Comparison of ENCODE assay signal across 8 mouse cellular contexts in the genomic region with DNA sequence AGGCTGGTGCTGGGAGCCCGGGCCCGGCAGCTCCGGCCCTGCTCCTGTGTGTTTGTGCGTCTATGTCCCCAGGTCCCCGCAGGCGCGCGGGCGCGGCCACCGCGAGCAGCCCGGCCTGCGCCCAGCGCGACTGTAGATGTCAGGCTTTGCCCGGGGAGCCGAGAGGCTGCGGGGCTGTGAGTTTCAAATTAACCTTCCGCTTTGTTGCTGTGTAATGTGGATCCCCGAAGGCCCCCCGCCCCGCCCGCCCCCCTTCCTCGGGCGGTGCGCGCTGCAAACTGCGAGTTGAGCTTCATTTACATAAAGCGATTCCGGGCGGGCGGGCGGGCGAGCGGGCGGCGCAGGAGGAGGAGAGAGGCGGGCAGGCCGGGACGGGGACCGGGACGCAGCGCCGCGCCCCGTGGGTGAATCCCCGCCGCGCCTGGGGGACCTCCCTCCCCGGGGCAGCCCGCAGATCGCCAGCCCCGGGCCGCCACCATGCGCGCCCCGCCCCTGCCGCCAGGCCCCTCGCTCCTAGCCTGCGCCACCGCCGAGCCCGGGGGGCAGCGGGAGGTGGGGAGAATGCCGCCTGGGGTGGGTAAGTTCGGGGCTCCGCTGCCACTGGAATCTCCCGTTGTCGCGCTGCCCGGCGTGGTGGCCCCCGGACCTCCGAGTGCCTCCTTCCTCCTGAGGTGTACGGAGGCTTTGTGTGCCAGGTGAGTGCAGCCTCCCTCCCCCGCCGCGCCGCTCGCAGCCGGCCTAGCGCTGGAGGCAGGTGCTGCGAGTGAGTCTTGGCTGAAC.
DNase-seq lines count a peak whose midpoint lies in the region; ATAC-seq and TF ChIP-seq lines count a peak whose summit lies in the region.

No protein-coding gene starts in this region.

- peak overlapping the region; percentile 92 for H3K4me2 ChIP-seq in hindbrain, embryonic 14.5 days (replicated peaks)
- H3K4me2 ChIP-seq in limb, embryonic 14.5 days (replicated peaks; ENCODE audit: low read depth, low read length, severe bottlenecking): peak overlapping the region; percentile 92
- H3K4me2 ChIP-seq in midbrain, embryonic 12.5 days (replicated peaks): peak overlapping the region; percentile 94
- peak overlapping the region; percentile 84 for H3K4me2 ChIP-seq in stomach, embryonic 16.5 days (ENCODE audit: low read depth, low read length)

- peaks cover 3% of the 10 kb centered on the region; the same call in 1 of the 2 replicates for H3K4me1 ChIP-seq in cerebellum, adult 2 months (ENCODE audit: control insufficient read depth, insufficient read depth, low read length)
- H3K4me1 ChIP-seq in hindbrain, embryonic 14.5 days (replicated peaks; ENCODE audit: control insufficient read depth, insufficient read depth, low read length): peaks cover 69% of the 10 kb centered on the region
- peaks cover 76% of the 10 kb centered on the region for H3K4me1 ChIP-seq in limb, embryonic 14.5 days (ENCODE audit: control insufficient read depth, insufficient read depth, low read length)
- H3K4me1 ChIP-seq in midbrain, embryonic 12.5 days: peaks cover 94% of the 10 kb centered on the region
- H3K4me1 ChIP-seq in stomach, embryonic 16.5 days (ENCODE audit: control insufficient read depth, insufficient read depth, low read length): peaks cover 73% of the 10 kb centered on the region

- H3K9me3 ChIP-seq in hindbrain, embryonic 14.5 days (ENCODE audit: control insufficient read depth, low read length): no peaks in the 10 kb centered on the region
- H3K9me3 ChIP-seq in limb, embryonic 14.5 days (ENCODE audit: control insufficient read depth, low read length): no peaks in the 10 kb centered on the region
- no peaks in the 10 kb centered on the region for H3K9me3 ChIP-seq in midbrain, embryonic 12.5 days
- H3K9me3 ChIP-seq in stomach, embryonic 16.5 days (replicated peaks; ENCODE audit: control insufficient read depth, low read length): no peaks in the 10 kb centered on the region

- ATAC-seq in hindbrain, embryonic 14.5 days (ENCODE audit: low FRiP score): peak; percentile 73
- ATAC-seq in limb, embryonic 14.5 days (ENCODE audit: low FRiP score, low read depth): peak; percentile 54
- peak; percentile 87 for ATAC-seq in midbrain, embryonic 12.5 days (ENCODE audit: low FRiP score, low read depth)
- ATAC-seq in stomach, embryonic 16.5 days (ENCODE audit: insufficient read depth, low FRiP score): peak; percentile 79

- DNase-seq in cerebellum, adult 2 months: peak; percentile 21 to 41
- DNase-seq in cerebellum, adult 8-10 months: no peak
- DNase-seq in adrenal gland, postnatal 36 days: peak; percentile 80 to 86
- peak; percentile 85 for DNase-seq in gastrocnemius, adult 2 months
- peak; percentile 73 for DNase-seq in hindbrain, embryonic 14.5 days (ENCODE audit: low spot score)
- DNase-seq in limb, embryonic 14.5 days (ENCODE audit: low spot score): no peak

- H3K36me3 ChIP-seq in hindbrain, embryonic 14.5 days (replicated peaks; ENCODE audit: control insufficient read depth, insufficient read depth): no peaks in the 10 kb centered on the region
- no peaks in the 10 kb centered on the region for H3K36me3 ChIP-seq in limb, embryonic 14.5 days (ENCODE audit: control insufficient read depth, insufficient read depth, low read length)
- no peaks in the 10 kb centered on the region for H3K36me3 ChIP-seq in midbrain, embryonic 12.5 days
- H3K36me3 ChIP-seq in stomach, embryonic 16.5 days (ENCODE audit: control insufficient read depth, insufficient read depth, low read length): no peaks in the 10 kb centered on the region

- no peak for TF ChIP-seq POLR2A in cerebellum, adult 2 months (IDR thresholded peaks at IDR 0.05; ENCODE audit: borderline replicate concordance, insufficient read depth, low read length)
- TF ChIP-seq POLR2A in limb, embryonic 14.5 days (IDR thresholded peaks at IDR 0.05; ENCODE audit: borderline replicate concordance, extremely low read depth, insufficient read depth, insufficient read length): no peak

- WGBS in cerebellum, adult 2 months: 1% methylated on average over 78 of the region's 84 CpGs
- WGBS in hindbrain, embryonic 14.5 days: 1% methylated on average over 42 of the region's 84 CpGs
- WGBS in limb, embryonic 14.5 days: under 1% methylated on average over 50 of the region's 84 CpGs
- WGBS in midbrain, embryonic 12.5 days: under 1% methylated on average over 51 of the region's 84 CpGs
- whole genome bisulfite sequencing in stomach, embryonic 16.5 days: under 1% methylated on average over 67 of the region's 84 CpGs

- H3K27me3 ChIP-seq in cerebellum, adult 2 months (ENCODE audit: control insufficient read depth, insufficient read depth, low read length): no peaks in the 10 kb centered on the region; the same call in 1 of the 2 replicates
- peaks cover 42% of the 10 kb centered on the region for H3K27me3 ChIP-seq in hindbrain, embryonic 14.5 days (ENCODE audit: control insufficient read depth, insufficient read depth, low read length)
- H3K27me3 ChIP-seq in limb, embryonic 14.5 days (ENCODE audit: control insufficient read depth, insufficient read depth, low read length): no peaks in the 10 kb centered on the region
- peaks cover 11% of the 10 kb centered on the region; the same call in 1 of the 2 replicates for H3K27me3 ChIP-seq in midbrain, embryonic 12.5 days
- no peaks in the 10 kb centered on the region for H3K27me3 ChIP-seq in stomach, embryonic 16.5 days (ENCODE audit: control insufficient read depth, insufficient read depth, low read length)

- intact Hi-C loops in gastrocnemius, adult 2 months (cut with DNase I): loop anchor here (5.0 to 10.0 kb wide), 4 partner anchors 42 to 197 kb away; no protein-coding TSS in a partner anchor

- TF ChIP-seq CTCF in cerebellum, adult 2 months (IDR thresholded peaks at IDR 0.05; ENCODE audit: borderline replicate concordance, insufficient read depth, low read depth, low read length): no peak
- TF ChIP-seq CTCF in gastrocnemius, adult 2 months (IDR thresholded peaks at IDR 0.05): peak; percentile 53

- H3K4me3 ChIP-seq in cerebellum, adult 2 months (replicated peaks; ENCODE audit: insufficient read depth, low read depth, low read length): peak overlapping the region; percentile 35
- peak overlapping the region; percentile 83 for H3K4me3 ChIP-seq in gastrocnemius, adult 2 months
- peak overlapping the region; percentile 75 for H3K4me3 ChIP-seq in hindbrain, embryonic 14.5 days (replicated peaks; ENCODE audit: low read length)
- peak overlapping the region; percentile 80 for H3K4me3 ChIP-seq in limb, embryonic 14.5 days (replicated peaks; ENCODE audit: low read length)
- H3K4me3 ChIP-seq in midbrain, embryonic 12.5 days: peak overlapping the region; percentile 73
- H3K4me3 ChIP-seq in stomach, embryonic 16.5 days (replicated peaks; ENCODE audit: low read length): peak overlapping the region; percentile 74

- no peak overlapping the region for H3K27ac ChIP-seq in cerebellum, adult 2 months (ENCODE audit: insufficient read depth, low read length)
- H3K27ac ChIP-seq in gastrocnemius, adult 2 months: peak overlapping the region; percentile 98
- H3K27ac ChIP-seq in hindbrain, embryonic 14.5 days: peak overlapping the region; percentile 100
- H3K27ac ChIP-seq in limb, embryonic 14.5 days (replicated peaks; ENCODE audit: low read depth, low read length): peak overlapping the region; percentile 97
- H3K27ac ChIP-seq in midbrain, embryonic 12.5 days (replicated peaks): peak overlapping the region; percentile 100
- peak overlapping the region; percentile 93 for H3K27ac ChIP-seq in stomach, embryonic 16.5 days (ENCODE audit: low read length)

- peak overlapping the region; percentile 98 for H3K9ac ChIP-seq in hindbrain, embryonic 14.5 days
- peak overlapping the region; percentile 94 for H3K9ac ChIP-seq in limb, embryonic 14.5 days (ENCODE audit: low read depth, low read length, severe bottlenecking)
- H3K9ac ChIP-seq in midbrain, embryonic 12.5 days (replicated peaks): peak overlapping the region; percentile 88
- peak overlapping the region; percentile 90 for H3K9ac ChIP-seq in stomach, embryonic 16.5 days (ENCODE audit: low read length)

Comparison
In these comparisons a context has a peak if more than half of its experiments do, and no peak if none do; other contexts are left out.
1. DNase-seq: peak in cerebellum, adult 2 months (2 of 2), adrenal gland, postnatal 36 days (2 of 2), gastrocnemius, adult 2 months (single experiment) and hindbrain, embryonic 14.5 days (single experiment); none in cerebellum, adult 8-10 months (single experiment) and limb, embryonic 14.5 days (single experiment).
2. Peak in every context shown above with its lines, with median percentiles within 50 percentile points of each other: H3K4me3 ChIP-seq, ATAC-seq, H3K4me2 ChIP-seq and H3K9ac ChIP-seq.